Mouse (Mus musculus) stomach, postnatal 0 days (tissue): Measurements from ENCODE around the gene Klhdc7b. TPM values are rescaled to one million over a fixed set of nuclear protein-coding genes. Genes with fewer than 3 reads are reported as not detected.
A peak's percentile ranks its signal among the peaks of the same experiment; 100 is the strongest.

Experiments
- ATAC-seq: fragments of 200-750 bp; cut with Nextera tagmentation; 2 replicates; pipeline ENCODE4 v1.8.0; 2017; ENCODE audit not compliant: low FRiP score, low TSS enrichment
- DNase-seq: peaks from one replicate; pipeline ENCODE4 v3.0.0-alpha.2; 2016; ENCODE audit warnings: low spot score
- H3K27ac ChIP-seq: fragments of 300-500 bp; sonication (generic); replicated peaks from 2 replicates; pipeline ENCODE4 v1.5.1; 2014; ENCODE audit warnings: mild to moderate bottlenecking, control low read depth
- H3K27me3 ChIP-seq: fragments of 300-500 bp; sonication (generic); 2 replicates; pipeline ENCODE4 v1.6.1; 2014; ENCODE audit warnings: low read length; ENCODE audit not compliant: control insufficient read depth, insufficient read depth
- H3K36me3 ChIP-seq: fragments of 300-500 bp; sonication (generic); 2 replicates; pipeline ENCODE4 v1.6.1; 2014; ENCODE audit warnings: low read length, mixed read lengths; ENCODE audit not compliant: control insufficient read depth, insufficient read depth
- H3K4me1 ChIP-seq: fragments of 300-500 bp; sonication (generic); replicated peaks from 2 replicates; pipeline ENCODE4 v1.6.1; 2014; ENCODE audit warnings: antibody characterized with exemption; ENCODE audit not compliant: control insufficient read depth, insufficient read depth
- H3K4me2 ChIP-seq: fragments of 300-500 bp; sonication (generic); replicated peaks from 2 replicates; pipeline ENCODE4 v1.6.1; 2014; ENCODE audit warnings: low read depth, mild to moderate bottlenecking, control low read depth, moderate library complexity
- H3K4me3 ChIP-seq: fragments of 300-500 bp; sonication (generic); 2 replicates; pipeline ENCODE4 v1.5.1; 2014; ENCODE audit warnings: low read depth, low read length, control low read depth
- H3K9ac ChIP-seq: fragments of 300-500 bp; sonication (generic); 2 replicates; pipeline ENCODE4 v1.6.1; 2014; ENCODE audit warnings: mild to moderate bottlenecking, low read length, control low read depth, mixed read lengths
- H3K9me3 ChIP-seq: fragments of 300-500 bp; sonication (generic); 2 replicates; pipeline ENCODE4 v1.6.1; 2016; ENCODE audit warnings: low read length; ENCODE audit not compliant: control insufficient read depth
- CTCF ChIP-seq: IDR thresholded peaks from 2 replicates; pipeline ENCODE4 v1.5.1; 2016; ENCODE audit warnings: antibody characterized with exemption, low read depth, mild to moderate bottlenecking, moderate library complexity
- EP300 ChIP-seq: optimal IDR thresholded peaks from 2 replicates; pipeline ENCODE3; 2016; ENCODE audit warnings: antibody characterized with exemption
- WGBS: fragments of 180-500 bp; shearing (Covaris S2); extraction: QIAGEN DNeasy Blood & Tissue Kit; methylation state at CpG from one replicate; pipeline ENCODE4 v1.1.7; 2014; 5-methylcytosine and 5-hydroxymethylcytosine counted together
- polyA plus RNA-seq: library from polyadenylated mRNA; unstranded; fragments of >200 nt; fragmentation: Nextera tagmentation; extraction: Ambion mirVana; gene quantifications from 2 replicates; pipeline ENCODE4 v1.2.1, GENCODE M21; 2015

The Klhdc7b gene
- polyA plus RNA-seq, 1 experiment from 2014 or later, result not detected

GRCm38 (mm10) chr15:89387127-89387526 lies 2.4 kb downstream of the Klhdc7b start:
- Histone ChIP-seq H3K4me1 (no peaks in the 10 kb centered on the region), H3K4me2 (no peak overlapping the region), H3K9ac (no peak overlapping the region), H3K36me3 (no peaks in the 10 kb centered on the region), H3K9me3 (no peaks in the 10 kb centered on the region), H3K27me3 (0 out of 2 replicates have a peak, but pooled peaks cover 2% of the 10 kb centered on the region), H3K27ac (no peak overlapping the region), H3K4me3 (no peak overlapping the region)
- 35% methylated on average over 12 of the region's 12 CpGs for WGBS
- ATAC-seq, result no peak
- no peak for TF ChIP-seq CTCF
- no peak for TF ChIP-seq EP300
- DNase-seq, result no peak

DNA sequence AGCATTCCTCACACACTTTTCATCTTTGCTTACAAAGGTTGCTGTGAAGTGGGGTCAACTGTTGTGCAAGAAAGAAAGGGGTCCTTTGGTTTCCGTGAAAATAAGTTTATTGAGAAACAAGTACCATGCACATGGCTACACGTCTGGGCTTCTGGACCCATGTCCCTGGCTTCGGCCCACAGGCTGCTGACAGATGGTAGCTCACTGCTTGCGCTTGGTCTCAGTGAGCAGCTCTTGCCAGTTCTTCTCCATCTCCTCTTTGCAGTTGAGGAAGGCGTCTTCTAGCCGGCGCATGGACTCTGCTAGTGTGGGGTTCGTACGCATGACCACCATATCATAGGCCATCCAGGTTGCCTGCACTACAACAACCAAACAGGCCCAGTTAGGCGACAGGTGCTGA lies 5.4 kb downstream of the Klhdc7b start:
- TF ChIP-seq EP300, result no peak
- TF ChIP-seq CTCF, result no peak
- H3K4me1 ChIP-seq, result no peaks in the 10 kb centered on the region
- H3K4me2 ChIP-seq, result no peak overlapping the region
- ATAC-seq (no peak), DNase-seq (no peak)
- H3K9ac ChIP-seq, result no peak overlapping the region
- H3K9me3 ChIP-seq, result no peaks in the 10 kb centered on the region
- no peak overlapping the region for H3K27ac ChIP-seq
- H3K4me3 ChIP-seq, result no peak overlapping the region
- WGBS, result 85% methylated on average over 10 of the region's 10 CpGs
- H3K27me3 ChIP-seq, result 0 out of 2 replicates have a peak, but pooled peaks cover 2% of the 10 kb centered on the region
- no peaks in the 10 kb centered on the region for H3K36me3 ChIP-seq

- H3K36me3 ChIP-seq, result no peaks in the 10 kb centered on the region
- H3K27me3 ChIP-seq, result no peaks in the 10 kb centered on the region
- H3K9me3 ChIP-seq, result no peaks in the 10 kb centered on the region
- H3K4me3 ChIP-seq, result no peak overlapping the region
- 70% methylated on average over 4 of the region's 4 CpGs for WGBS
- peak; percentile 91 for ATAC-seq
- no peak for TF ChIP-seq EP300
- TF ChIP-seq CTCF, result no peak
- H3K9ac ChIP-seq, result no peak overlapping the region
- H3K4me1 ChIP-seq, result no peaks in the 10 kb centered on the region
- H3K27ac ChIP-seq, result no peak overlapping the region
- peak; percentile 48 for DNase-seq
- H3K4me2 ChIP-seq, result no peak overlapping the region
Observed at GRCm38 (mm10) chr15:89396883-89397282, 12.2 kb downstream of the Klhdc7b start.

- H3K27ac ChIP-seq, result no peak overlapping the region
- no peak overlapping the region for H3K9ac ChIP-seq
Observed at GRCm38 (mm10) chr15:89398146-89398545, 13.4 kb downstream of the Klhdc7b start.

GRCm38 (mm10) chr15:89399716-89400115 lies 15.0 kb downstream of the Klhdc7b start:
- Histone ChIP-seq H3K4me2 (no peak overlapping the region), H3K9ac (no peak overlapping the region), H3K36me3 (no peaks in the 10 kb centered on the region), H3K4me1 (no peaks in the 10 kb centered on the region), H3K27ac (no peak overlapping the region), H3K27me3 (no peaks in the 10 kb centered on the region), H3K4me3 (no peak overlapping the region), H3K9me3 (no peaks in the 10 kb centered on the region)
- TF ChIP-seq CTCF (no peak), EP300 (no peak)
- 33% methylated on average over 1 of the region's 1 CpGs for WGBS
- no peak for ATAC-seq
- no peak for DNase-seq

More at GRCm38 (mm10) chr15:89398146-89398545, 13.4 kb downstream of the Klhdc7b start:
- whole genome bisulfite sequencing, result 81% methylated on average over 2 of the region's 2 CpGs
- Histone ChIP-seq H3K36me3 (no peaks in the 10 kb centered on the region), H3K4me1 (no peaks in the 10 kb centered on the region), H3K4me3 (no peak overlapping the region), H3K27me3 (no peaks in the 10 kb centered on the region), H3K4me2 (no peak overlapping the region), H3K9me3 (no peaks in the 10 kb centered on the region)
- ATAC-seq (no peak), DNase-seq (no peak)
- no peak for TF ChIP-seq CTCF
- no peak for TF ChIP-seq EP300

GRCm38 (mm10) chr15:89402471-89402870 lies 17.8 kb downstream of the Klhdc7b start:
- no peak overlapping the region for H3K27ac ChIP-seq
- WGBS, result 83% methylated on average over 1 of the region's 1 CpGs
- H3K4me1 ChIP-seq, result no peaks in the 10 kb centered on the region
- no peaks in the 10 kb centered on the region for H3K36me3 ChIP-seq
- TF ChIP-seq EP300 (no peak), CTCF (no peak)
- H3K4me2 ChIP-seq, result no peak overlapping the region
- H3K4me3 ChIP-seq, result no peak overlapping the region
- no peak for ATAC-seq
- H3K27me3 ChIP-seq, result no peaks in the 10 kb centered on the region
- H3K9me3 ChIP-seq, result no peaks in the 10 kb centered on the region
- no peak overlapping the region for H3K9ac ChIP-seq
- DNase-seq, result no peak
